Mouse (Mus musculus) urinary bladder, postnatal 14 days (tissue): ENCODE measurements at regions not wholly inside any gene's neighbourhood (a gene's known extent, or its start where the extent isn't known, plus 50 kb on each side); places are given as distances from the start of the nearest gene placed in this dataset.
"Not testable (repeated sequence)": the region's sequence is repeated elsewhere in the genome, so short reads cannot be mapped to it uniquely, and the experiment has no call there.

Source experiments
- DNase-seq: peaks from one replicate; pipeline ENCODE4 v3.0.0; 2021; ENCODE audit warnings: low spot score

- DNase-seq, result no peak
Observed at GRCm38 (mm10) chr11:7809741-7810140, 596.0 kb upstream of the Igfbp3 start.

- no peak for DNase-seq
Observed at GRCm38 (mm10) chr11:7796373-7796772, 582.6 kb upstream of the Igfbp3 start.

GRCm38 (mm10) chr11:7794206-7794605 lies 580.5 kb upstream of the Igfbp3 start:
- no peak for DNase-seq

GRCm38 (mm10) chr11:7780476-7781112 lies 566.9 kb upstream of the Igfbp3 start:
- DNase-seq, result peak; percentile 30

- DNase-seq, result not testable (repeated sequence)
Observed at GRCm38 (mm10) chr11:7775361-7775760, 561.6 kb upstream of the Igfbp3 start.

GRCm38 (mm10) chr11:7765303-7765702 lies 551.6 kb upstream of the Igfbp3 start:
- no peak for DNase-seq

GRCm38 (mm10) chr11:7758862-7759467 lies 545.2 kb upstream of the Igfbp3 start:
- DNase-seq, result peak; percentile 78
